Mouse (Mus musculus): ENCODE measurements at regions not wholly inside any gene's neighbourhood (a gene's known extent, or its start where the extent isn't known, plus 50 kb on each side); places are given as distances from the start of the nearest gene placed in this dataset.
"Not testable (repeated sequence)": the region's sequence is repeated elsewhere in the genome, so short reads cannot be mapped to it uniquely, and the experiment has no call there.

DNA sequence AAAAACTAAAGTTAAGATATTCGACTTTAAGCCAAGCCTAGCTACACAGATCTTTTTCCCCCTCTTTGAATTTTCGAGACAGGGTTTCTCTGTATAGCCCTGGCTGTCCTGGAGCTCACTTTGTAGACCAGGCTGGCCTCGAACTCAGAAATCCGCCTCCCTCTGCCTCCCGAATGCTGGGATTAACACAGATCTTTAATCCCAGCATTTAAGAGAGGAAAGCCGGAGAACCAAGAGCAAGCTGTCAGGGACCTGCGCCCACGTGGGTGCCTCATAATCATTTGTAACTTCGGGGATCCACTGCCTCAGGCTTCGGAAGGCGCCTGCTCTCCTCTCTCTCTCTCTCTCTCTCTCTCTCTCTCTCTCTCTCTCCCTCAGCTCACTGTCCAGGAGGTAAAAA lies 120.3 kb upstream of the Dapk1 start:
- not testable (repeated sequence) for ATAC-seq (ENCODE audit: insufficient number of reproducible peaks, low FRiP score, low TSS enrichment, low read depth)
- WGBS = 74% methylated on average over 11 of the region's 11 CpGs

DNA sequence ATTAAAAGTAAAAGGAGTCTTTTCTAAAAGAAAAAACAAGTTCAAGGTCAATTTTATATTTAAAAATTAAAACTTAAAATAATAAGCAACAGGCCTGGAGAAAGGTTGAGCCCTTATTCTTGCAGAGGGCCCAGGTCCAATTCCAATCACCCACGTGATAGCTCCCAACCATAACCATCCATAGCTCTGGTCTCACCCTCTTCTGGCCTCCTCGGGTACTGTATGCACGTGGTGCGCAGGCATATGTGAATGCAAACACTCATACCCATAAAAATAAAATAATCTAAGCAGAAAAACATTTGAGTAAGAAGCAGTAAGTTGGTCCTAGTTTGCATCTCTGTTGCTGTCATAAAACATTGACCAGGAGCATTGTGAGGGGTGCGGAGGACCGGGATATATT lies 119.8 kb upstream of the Dapk1 start:
- ATAC-seq (ENCODE audit: insufficient number of reproducible peaks, low FRiP score, low TSS enrichment, low read depth) (no peak), DNase-seq (ENCODE audit: low spot score) (no peak)
- Histone ChIP-seq H3K27me3 (ENCODE audit: control insufficient read depth, insufficient read depth, low read length) (no peaks in the 10 kb centered on the region), H3K9ac (ENCODE audit: low read length) (no peak overlapping the region), H3K27ac (replicated peaks; ENCODE audit: low read depth, low read length) (no peak overlapping the region), H3K36me3 (ENCODE audit: control insufficient read depth, insufficient read depth, low read length) (no peaks in the 10 kb centered on the region), H3K4me1 (ENCODE audit: control insufficient read depth, insufficient read depth, low read length) (peaks cover 14% of the 10 kb centered on the region; the same call in 1 of the 2 replicates), H3K4me3 (ENCODE audit: low read depth, low read length) (no peak overlapping the region), H3K9me3 (ENCODE audit: control insufficient read depth, low read length) (no peaks in the 10 kb centered on the region), H3K4me2 (ENCODE audit: low read depth, severe bottlenecking) (no peak overlapping the region)
- WGBS = 96% methylated on average over 6 of the region's 6 CpGs

More for the DNA sequence above, 120.3 kb upstream of the Dapk1 start:
- not testable (repeated sequence) for H3K9ac ChIP-seq (ENCODE audit: low read length); H3K27ac ChIP-seq (replicated peaks; ENCODE audit: low read depth, low read length); DNase-seq (ENCODE audit: low spot score); H3K4me2 ChIP-seq (ENCODE audit: low read depth, severe bottlenecking); H3K4me3 ChIP-seq (ENCODE audit: low read depth, low read length); H3K9me3 ChIP-seq (ENCODE audit: control insufficient read depth, low read length); H3K36me3 ChIP-seq (ENCODE audit: control insufficient read depth, insufficient read depth, low read length); H3K27me3 ChIP-seq (ENCODE audit: control insufficient read depth, insufficient read depth, low read length)
- peaks cover 14% of the 10 kb centered on the region; the same call in 1 of the 2 replicates for H3K4me1 ChIP-seq (ENCODE audit: control insufficient read depth, insufficient read depth, low read length)

DNA sequence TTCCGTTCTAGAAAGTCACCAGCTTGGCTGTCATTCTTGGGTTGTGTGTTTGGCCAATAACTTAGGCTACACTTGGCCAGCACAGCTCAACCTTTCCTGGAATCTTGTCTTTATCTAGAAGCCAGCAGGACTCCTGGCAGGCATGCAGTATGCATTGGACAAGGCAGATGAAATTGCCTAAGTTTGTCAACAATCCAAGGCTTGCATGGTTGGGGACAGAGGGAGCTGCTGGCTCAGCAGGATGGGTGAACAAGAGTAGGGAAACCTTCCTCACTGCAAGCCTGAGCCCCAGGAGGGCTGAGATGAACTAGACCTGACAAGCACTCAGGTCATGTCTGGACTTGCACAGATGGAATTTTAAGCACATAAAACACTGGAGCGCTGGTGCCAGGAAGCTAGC lies 115.6 kb upstream of the Dapk1 start:
- ATAC-seq (ENCODE audit: insufficient number of reproducible peaks, low FRiP score, low TSS enrichment, low read depth) = no peak
- H3K27ac ChIP-seq (replicated peaks; ENCODE audit: low read depth, low read length) = no peak overlapping the region
- WGBS = 77% methylated on average over 2 of the region's 2 CpGs

DNA sequence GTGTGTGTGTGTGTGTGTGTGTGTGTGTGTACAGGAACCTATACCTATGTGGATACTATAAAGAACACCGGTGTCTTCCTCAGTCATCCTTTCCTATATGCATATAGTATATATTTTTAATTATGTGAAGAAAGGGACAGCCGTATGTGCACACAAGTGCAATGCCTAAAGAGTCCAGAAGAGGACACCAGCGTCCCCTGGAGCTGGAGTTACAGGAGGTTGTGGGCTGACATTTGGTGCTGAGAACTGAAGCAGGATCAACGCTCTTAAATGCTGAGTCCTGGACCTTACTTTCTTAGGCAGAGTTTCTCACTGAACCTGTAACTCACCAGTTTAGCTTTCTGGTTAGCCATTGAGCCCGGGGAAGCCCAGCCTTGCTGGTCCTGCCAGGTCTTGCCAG lies 114.9 kb upstream of the Dapk1 start:
- ATAC-seq (ENCODE audit: insufficient number of reproducible peaks, low FRiP score, low TSS enrichment, low read depth) = no peak
- 90% methylated on average over 5 of the region's 5 CpGs for WGBS
- H3K27ac ChIP-seq (replicated peaks; ENCODE audit: low read depth, low read length) = no peak overlapping the region
- H3K4me1 ChIP-seq (ENCODE audit: control insufficient read depth, insufficient read depth, low read length) = no peaks in the 10 kb centered on the region
- H3K9me3 ChIP-seq (ENCODE audit: control insufficient read depth, low read length) = no peaks in the 10 kb centered on the region
- H3K9ac ChIP-seq (ENCODE audit: low read length) = no peak overlapping the region
- no peak overlapping the region for H3K4me2 ChIP-seq (ENCODE audit: low read depth, severe bottlenecking)
- no peaks in the 10 kb centered on the region for H3K36me3 ChIP-seq (ENCODE audit: control insufficient read depth, insufficient read depth, low read length)
- no peak for DNase-seq (ENCODE audit: low spot score)
- H3K27me3 ChIP-seq (ENCODE audit: control insufficient read depth, insufficient read depth, low read length) = no peaks in the 10 kb centered on the region
- H3K4me3 ChIP-seq (ENCODE audit: low read depth, low read length) = no peak overlapping the region

More for the DNA sequence above, 115.6 kb upstream of the Dapk1 start:
- Histone ChIP-seq H3K36me3 (ENCODE audit: control insufficient read depth, insufficient read depth, low read length) (no peaks in the 10 kb centered on the region), H3K4me1 (ENCODE audit: control insufficient read depth, insufficient read depth, low read length) (no peaks in the 10 kb centered on the region), H3K9me3 (ENCODE audit: control insufficient read depth, low read length) (no peaks in the 10 kb centered on the region), H3K9ac (ENCODE audit: low read length) (no peak overlapping the region), H3K27me3 (ENCODE audit: control insufficient read depth, insufficient read depth, low read length) (no peaks in the 10 kb centered on the region), H3K4me2 (ENCODE audit: low read depth, severe bottlenecking) (no peak overlapping the region), H3K4me3 (ENCODE audit: low read depth, low read length) (no peak overlapping the region)
- no peak for DNase-seq (ENCODE audit: low spot score)

DNA sequence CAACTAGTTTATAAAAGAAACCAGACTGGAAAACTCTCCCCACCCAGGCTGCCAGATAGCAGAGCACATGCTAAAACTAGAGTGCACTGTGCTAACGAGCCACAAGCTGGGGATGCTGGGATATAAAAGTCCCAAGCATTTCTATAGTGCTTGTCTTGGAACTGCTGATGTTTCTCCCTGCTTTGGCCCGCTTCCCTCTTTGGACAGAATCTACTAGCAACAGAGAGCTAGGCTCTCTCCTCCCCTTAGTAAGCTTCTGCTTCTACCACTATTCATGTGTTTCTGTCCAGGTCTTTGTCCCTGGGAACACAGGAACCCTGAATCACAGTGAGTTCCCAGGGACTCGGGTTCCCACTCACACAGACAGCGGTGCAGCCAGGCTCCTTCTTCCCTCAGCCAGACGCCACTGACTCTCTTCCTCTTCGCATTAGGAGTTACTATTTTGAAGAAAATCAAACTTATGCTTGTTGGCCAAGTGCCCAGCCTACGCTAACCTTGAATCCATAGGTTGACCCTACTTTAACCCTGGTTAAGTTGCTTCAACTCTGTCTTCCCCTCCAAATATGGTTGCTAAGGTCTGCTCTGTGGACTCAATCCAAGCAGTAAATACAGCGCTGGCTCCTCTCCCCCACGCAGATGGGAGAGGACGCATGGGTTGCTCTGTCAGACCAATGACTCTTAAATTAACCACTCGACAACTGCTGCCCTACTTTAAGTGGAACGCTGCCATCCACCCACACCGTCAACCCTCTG lies 113.4 kb upstream of the Dapk1 start:
- no peak for ATAC-seq (ENCODE audit: insufficient number of reproducible peaks, low FRiP score, low TSS enrichment, low read depth)
- no peak overlapping the region for H3K27ac ChIP-seq (replicated peaks; ENCODE audit: low read depth, low read length)

DNA sequence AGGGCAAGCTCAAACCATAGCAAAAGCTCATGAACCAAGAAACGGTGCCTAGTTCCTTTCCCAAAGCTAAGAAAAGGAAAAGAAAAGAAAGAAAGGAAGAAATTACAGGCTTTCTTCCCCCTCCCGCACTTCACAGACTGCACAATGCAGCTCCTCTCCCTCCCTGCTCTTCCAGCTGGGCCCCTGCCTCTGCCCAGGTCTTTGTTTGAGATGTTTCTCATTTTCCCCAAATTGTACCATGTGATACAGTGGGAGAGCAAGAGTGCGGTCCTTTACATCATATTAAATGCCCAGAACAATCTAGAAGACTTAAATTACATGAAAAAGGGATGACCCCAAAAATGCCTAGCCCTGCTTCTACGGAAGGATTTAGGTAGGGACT lies 112.9 kb upstream of the Dapk1 start:
- H3K36me3 ChIP-seq (ENCODE audit: control insufficient read depth, insufficient read depth, low read length) = no peaks in the 10 kb centered on the region
- no peak overlapping the region for H3K27ac ChIP-seq (replicated peaks; ENCODE audit: low read depth, low read length)
- H3K4me3 ChIP-seq (ENCODE audit: low read depth, low read length) = no peak overlapping the region
- H3K27me3 ChIP-seq (ENCODE audit: control insufficient read depth, insufficient read depth, low read length) = no peaks in the 10 kb centered on the region
- no peaks in the 10 kb centered on the region for H3K4me1 ChIP-seq (ENCODE audit: control insufficient read depth, insufficient read depth, low read length)
- ATAC-seq (ENCODE audit: insufficient number of reproducible peaks, low FRiP score, low TSS enrichment, low read depth) (no peak), DNase-seq (ENCODE audit: low spot score) (no peak)
- H3K9ac ChIP-seq (ENCODE audit: low read length) = no peak overlapping the region
- WGBS = 89% methylated on average over 4 of the region's 4 CpGs
- no peaks in the 10 kb centered on the region for H3K9me3 ChIP-seq (ENCODE audit: control insufficient read depth, low read length)
- no peak overlapping the region for H3K4me2 ChIP-seq (ENCODE audit: low read depth, severe bottlenecking)

More for the DNA sequence above, 113.4 kb upstream of the Dapk1 start:
- Histone ChIP-seq H3K4me3 (ENCODE audit: low read depth, low read length) (no peak overlapping the region), H3K9me3 (ENCODE audit: control insufficient read depth, low read length) (no peaks in the 10 kb centered on the region), H3K4me2 (ENCODE audit: low read depth, severe bottlenecking) (no peak overlapping the region), H3K36me3 (ENCODE audit: control insufficient read depth, insufficient read depth, low read length) (no peaks in the 10 kb centered on the region), H3K27me3 (ENCODE audit: control insufficient read depth, insufficient read depth, low read length) (no peaks in the 10 kb centered on the region), H3K4me1 (ENCODE audit: control insufficient read depth, insufficient read depth, low read length) (no peaks in the 10 kb centered on the region), H3K9ac (ENCODE audit: low read length) (no peak overlapping the region)
- DNase-seq (ENCODE audit: low spot score) = no peak
- 81% methylated on average over 13 of the region's 13 CpGs for WGBS

DNA sequence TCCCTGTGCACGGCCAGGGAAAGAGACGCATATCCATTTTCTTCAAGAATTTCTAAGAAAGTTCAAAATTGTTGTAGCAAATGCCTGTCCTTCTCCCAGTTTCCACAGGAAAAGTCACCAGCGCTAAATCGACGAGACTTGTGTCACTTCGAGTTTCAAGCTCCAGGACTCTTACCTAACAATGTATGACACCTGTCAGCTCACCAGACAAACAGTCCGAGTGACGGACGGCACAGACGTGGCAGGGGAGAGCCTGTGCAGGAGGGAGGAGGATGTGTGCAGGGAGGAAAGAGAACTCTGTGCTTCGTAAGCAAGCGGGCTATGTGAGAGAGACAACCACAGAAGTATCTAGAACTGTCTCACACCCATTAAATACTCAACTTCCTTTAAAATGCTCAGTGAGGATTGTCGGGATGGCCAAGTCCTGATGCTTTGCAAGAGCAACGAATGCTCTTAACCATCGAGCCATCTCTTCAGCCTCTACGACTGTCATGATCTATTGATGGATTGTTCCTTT lies 109.7 kb upstream of the Dapk1 start:
- Histone ChIP-seq H3K27ac (replicated peaks; ENCODE audit: low read depth, low read length) (no peak overlapping the region), H3K4me1 (ENCODE audit: control insufficient read depth, insufficient read depth, low read length) (no peaks in the 10 kb centered on the region), H3K27me3 (ENCODE audit: control insufficient read depth, insufficient read depth, low read length) (no peaks in the 10 kb centered on the region), H3K4me3 (ENCODE audit: low read depth, low read length) (no peak overlapping the region), H3K9me3 (ENCODE audit: control insufficient read depth, low read length) (no peaks in the 10 kb centered on the region), H3K4me2 (ENCODE audit: low read depth, severe bottlenecking) (no peak overlapping the region), H3K36me3 (ENCODE audit: control insufficient read depth, insufficient read depth, low read length) (no peaks in the 10 kb centered on the region), H3K9ac (ENCODE audit: low read length) (no peak overlapping the region)
- 84% methylated on average over 16 of the region's 16 CpGs for WGBS
- ATAC-seq (ENCODE audit: insufficient number of reproducible peaks, low FRiP score, low TSS enrichment, low read depth) (no peak), DNase-seq (ENCODE audit: low spot score) (no peak)

DNA sequence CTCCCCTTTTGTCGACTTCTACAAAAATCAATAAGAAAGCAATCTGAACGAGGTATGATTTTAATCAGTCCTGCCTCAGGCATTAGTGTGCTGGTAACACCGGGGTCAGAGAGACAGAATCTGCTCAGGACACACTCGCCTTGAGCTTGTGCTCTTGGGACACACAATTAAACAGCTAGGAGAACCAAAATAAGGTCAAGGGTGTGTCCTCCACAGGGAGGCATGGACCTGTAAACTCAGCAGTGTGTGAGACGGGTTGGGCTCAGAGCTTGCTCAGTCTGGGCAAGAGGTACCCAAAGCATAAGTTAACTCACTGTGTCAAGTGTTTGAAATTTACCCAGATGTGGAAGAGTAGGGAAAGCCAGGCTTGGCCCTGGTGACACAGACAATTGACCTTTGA lies 107.9 kb upstream of the Dapk1 start:
- Histone ChIP-seq H3K36me3 (ENCODE audit: control insufficient read depth, insufficient read depth, low read length) (no peaks in the 10 kb centered on the region), H3K4me2 (ENCODE audit: low read depth, severe bottlenecking) (no peak overlapping the region), H3K4me1 (ENCODE audit: control insufficient read depth, insufficient read depth, low read length) (peaks cover 3% of the 10 kb centered on the region; the same call in 1 of the 2 replicates), H3K27ac (replicated peaks; ENCODE audit: low read depth, low read length) (no peak overlapping the region), H3K9ac (ENCODE audit: low read length) (no peak overlapping the region), H3K27me3 (ENCODE audit: control insufficient read depth, insufficient read depth, low read length) (no peaks in the 10 kb centered on the region), H3K9me3 (ENCODE audit: control insufficient read depth, low read length) (no peaks in the 10 kb centered on the region), H3K4me3 (ENCODE audit: low read depth, low read length) (no peak overlapping the region)
- WGBS = 58% methylated on average over 5 of the region's 5 CpGs
- DNase-seq (ENCODE audit: low spot score) (no peak), ATAC-seq (ENCODE audit: insufficient number of reproducible peaks, low FRiP score, low TSS enrichment, low read depth) (no peak)

Data from limb, embryonic 11.5 days (tissue).